Mouse (Mus musculus) intestine, embryonic 15.5 days (tissue): Measurements from ENCODE around the gene Ndufs2. TPM values are rescaled to one million over a fixed set of nuclear protein-coding genes. Genes with fewer than 3 reads are reported as not detected.

Experiments
- ATAC-seq: fragments of 200-750 bp; cut with Nextera tagmentation; 2 replicates; pipeline ENCODE4 v1.8.0; 2017; ENCODE audit warnings: moderate TSS enrichment, moderate library complexity
- H3K27ac ChIP-seq: fragments of 300-500 bp; sonication (generic); 2 replicates; pipeline ENCODE4 v1.5.1; 2015; ENCODE audit warnings: mild to moderate bottlenecking, inconsistent platforms
- H3K27me3 ChIP-seq: fragments of 300-500 bp; sonication (generic); replicated peaks from 2 replicates; pipeline ENCODE4 v1.6.1; 2015; ENCODE audit warnings: inconsistent platforms
- H3K36me3 ChIP-seq: fragments of 300-500 bp; sonication (generic); 2 replicates; pipeline ENCODE4 v1.6.1; 2015; ENCODE audit warnings: inconsistent platforms
- H3K4me1 ChIP-seq: fragments of 300-500 bp; sonication (generic); replicated peaks from 2 replicates; pipeline ENCODE4 v1.6.1; 2015; ENCODE audit warnings: inconsistent platforms
- H3K4me2 ChIP-seq: fragments of 300-500 bp; sonication (generic); replicated peaks from 2 replicates; pipeline ENCODE4 v1.6.1; 2015; ENCODE audit warnings: mild to moderate bottlenecking, inconsistent platforms
- H3K4me3 ChIP-seq: fragments of 300-500 bp; sonication (generic); replicated peaks from 2 replicates; pipeline ENCODE4 v1.5.1; 2015; ENCODE audit warnings: inconsistent platforms
- H3K9ac ChIP-seq: fragments of 300-500 bp; sonication (generic); 2 replicates; pipeline ENCODE4 v1.6.1; 2015; ENCODE audit warnings: inconsistent platforms
- H3K9me3 ChIP-seq: fragments of 300-500 bp; sonication (generic); 2 replicates; pipeline ENCODE4 v1.6.1; 2016; ENCODE audit warnings: inconsistent platforms
- WGBS: fragments of 180-500 bp; shearing (Covaris S2); methylation state at CpG from one replicate; pipeline ENCODE4 v1.1.7; 2015; 5-methylcytosine and 5-hydroxymethylcytosine counted together
- polyA plus RNA-seq: library from polyadenylated mRNA; unstranded; fragments of >200 nt; fragmentation: Nextera tagmentation; extraction: Ambion mirVana; gene quantifications from 2 replicates; pipeline ENCODE4 v1.2.1, GENCODE M21; 2015

The Ndufs2 gene
- polyA plus RNA-seq: 304 and 326 TPM in 2 replicates

- no peak for ATAC-seq
- Histone ChIP-seq H3K4me2 (peak within 1 kb of the TSS; percentile 64), H3K27me3 (0 out of 2 replicates have a peak, but pooled peaks cover 4% of the 10 kb centered on the region), H3K4me1 (peaks cover 46% of the 10 kb centered on the region), H3K4me3 (peak within 1 kb of the TSS; percentile 35), H3K9me3 (no peaks in the 10 kb centered on the region), H3K27ac (peak within 1 kb of the TSS; percentile 83), H3K9ac (peak within 1 kb of the TSS; percentile 39), H3K36me3 (0 out of 2 replicates have a peak, but pooled peaks cover 3% of the 10 kb centered on the region)
- 32% methylated on average over 26 of the region's 26 CpGs for WGBS
Measured at GRCm38 (mm10) chr1:171250680-171251593, at the start of gene Ndufs2. Gene Ndufs2 (minus strand): TSS chr1:171251388.

- Histone ChIP-seq H3K4me1 (peaks cover 3% of the 10 kb centered on the region; the same call in 1 of the 2 replicates), H3K4me3 (no peak overlapping the region), H3K27ac (no peak overlapping the region), H3K36me3 (no peaks in the 10 kb centered on the region), H3K9me3 (no peaks in the 10 kb centered on the region), H3K4me2 (no peak overlapping the region), H3K9ac (no peak overlapping the region), H3K27me3 (no peaks in the 10 kb centered on the region)
- no peak for ATAC-seq
- WGBS: 55% methylated on average over 3 of the region's 3 CpGs
Measured at GRCm38 (mm10) chr1:171298226-171298625, 47.0 kb upstream of the Ndufs2 start.

GRCm38 (mm10) chr1:171295063-171295402 lies 43.8 kb upstream of the Ndufs2 start:
- Histone ChIP-seq H3K9ac (no peak overlapping the region), H3K4me3 (peak overlapping the region; percentile 71), H3K27ac (peak overlapping the region; percentile 97), H3K9me3 (no peaks in the 10 kb centered on the region), H3K27me3 (no peaks in the 10 kb centered on the region), H3K4me2 (peak overlapping the region; percentile 66), H3K36me3 (peaks cover under 1% of the 10 kb centered on the region; the same call in 1 of the 2 replicates), H3K4me1 (peaks cover 3% of the 10 kb centered on the region; the same call in 1 of the 2 replicates)
- 13% methylated on average over 3 of the region's 3 CpGs for WGBS
- peak; percentile 26 for ATAC-seq

GRCm38 (mm10) chr1:171294298-171295062 lies 43.3 kb upstream of the Ndufs2 start, which contains the start of gene Ufc1:
Gene Ufc1 (minus strand): TSS chr1:171295024.
- Histone ChIP-seq H3K27ac (peak within 1 kb of the TSS; percentile 97), H3K4me2 (peak within 1 kb of the TSS; percentile 66), H3K4me3 (peak within 1 kb of the TSS; percentile 71), H3K36me3 (peaks cover 6% of the 10 kb centered on the region; the same call in 1 of the 2 replicates), H3K4me1 (peaks cover 3% of the 10 kb centered on the region; the same call in 1 of the 2 replicates), H3K27me3 (no peaks in the 10 kb centered on the region), H3K9me3 (no peaks in the 10 kb centered on the region), H3K9ac (peak within 1 kb of the TSS; percentile 78)
- WGBS: under 1% methylated on average over 42 of the region's 42 CpGs
- ATAC-seq: peak; percentile 90

GRCm38 (mm10) chr1:171293906-171294297 lies 42.7 kb upstream of the Ndufs2 start:
- Histone ChIP-seq H3K27ac (peak overlapping the region; percentile 97; the same call in 1 of the 2 replicates), H3K9me3 (no peaks in the 10 kb centered on the region), H3K9ac (peak overlapping the region; percentile 78), H3K4me3 (peak overlapping the region; percentile 71), H3K36me3 (peaks cover 10% of the 10 kb centered on the region; the same call in 1 of the 2 replicates), H3K4me1 (peaks cover 3% of the 10 kb centered on the region; the same call in 1 of the 2 replicates), H3K4me2 (peak overlapping the region; percentile 66), H3K27me3 (no peaks in the 10 kb centered on the region)
- 33% methylated on average over 5 of the region's 5 CpGs for WGBS
- ATAC-seq: no peak

- Histone ChIP-seq H3K9me3 (no peaks in the 10 kb centered on the region), H3K4me2 (peak overlapping the region; percentile 66), H3K36me3 (peaks cover 15% of the 10 kb centered on the region; the same call in 1 of the 2 replicates), H3K4me3 (no peak overlapping the region), H3K27ac (no peak overlapping the region), H3K27me3 (no peaks in the 10 kb centered on the region), H3K4me1 (peaks cover 3% of the 10 kb centered on the region; the same call in 1 of the 2 replicates), H3K9ac (no peak overlapping the region)
- ATAC-seq: no peak
- 84% methylated on average over 3 of the region's 3 CpGs for WGBS
Measured at GRCm38 (mm10) chr1:171293351-171293750, 42.2 kb upstream of the Ndufs2 start.

- Histone ChIP-seq H3K27me3 (no peaks in the 10 kb centered on the region), H3K9me3 (no peaks in the 10 kb centered on the region), H3K4me3 (peak overlapping the region; percentile 99; the same call in 1 of the 2 replicates), H3K27ac (peak overlapping the region; percentile 18; the same call in 1 of the 2 replicates), H3K36me3 (peaks cover 25% of the 10 kb centered on the region; the same call in 1 of the 2 replicates), H3K4me2 (peak overlapping the region; percentile 81), H3K9ac (no peak overlapping the region), H3K4me1 (peaks cover 16% of the 10 kb centered on the region)
- ATAC-seq: no peak
- 65% methylated on average over 4 of the region's 4 CpGs for WGBS
Measured at GRCm38 (mm10) chr1:171288328-171288727, 37.1 kb upstream of the Ndufs2 start.

GRCm38 (mm10) chr1:171287136-171288081 lies 36.2 kb upstream of the Ndufs2 start, which contains the start of gene Usp21:
Gene Usp21 (minus strand): TSS chr1:171287991.
- Histone ChIP-seq H3K27me3 (no peaks in the 10 kb centered on the region), H3K36me3 (peaks cover 28% of the 10 kb centered on the region)
- peak; percentile 96 for ATAC-seq

GRCm38 (mm10) chr1:171286517-171286916 lies 35.3 kb upstream of the Ndufs2 start:
- Histone ChIP-seq H3K4me2 (peak overlapping the region; percentile 81; the same call in 1 of the 2 replicates), H3K27ac (no peak overlapping the region), H3K9me3 (no peaks in the 10 kb centered on the region), H3K27me3 (no peaks in the 10 kb centered on the region), H3K4me3 (peak overlapping the region; percentile 99; the same call in 1 of the 2 replicates), H3K9ac (peak overlapping the region; percentile 2; the same call in 1 of the 2 replicates), H3K36me3 (peaks cover 32% of the 10 kb centered on the region), H3K4me1 (peaks cover 22% of the 10 kb centered on the region)
- no peak for ATAC-seq
- WGBS: 87% methylated on average over 19 of the region's 19 CpGs

More at GRCm38 (mm10) chr1:171287136-171288081, 36.2 kb upstream of the Ndufs2 start, which contains the start of gene Usp21:
- H3K4me3 ChIP-seq: peak within 1 kb of the TSS; percentile 99
- peak within 1 kb of the TSS; percentile 81 for H3K4me2 ChIP-seq
- H3K9ac ChIP-seq: peak within 1 kb of the TSS; percentile 95
- peak within 1 kb of the TSS; percentile 91 for H3K27ac ChIP-seq
- WGBS: under 1% methylated on average over 49 of the region's 49 CpGs
- H3K9me3 ChIP-seq: no peaks in the 10 kb centered on the region
- H3K4me1 ChIP-seq: peaks cover 15% of the 10 kb centered on the region

DNA sequence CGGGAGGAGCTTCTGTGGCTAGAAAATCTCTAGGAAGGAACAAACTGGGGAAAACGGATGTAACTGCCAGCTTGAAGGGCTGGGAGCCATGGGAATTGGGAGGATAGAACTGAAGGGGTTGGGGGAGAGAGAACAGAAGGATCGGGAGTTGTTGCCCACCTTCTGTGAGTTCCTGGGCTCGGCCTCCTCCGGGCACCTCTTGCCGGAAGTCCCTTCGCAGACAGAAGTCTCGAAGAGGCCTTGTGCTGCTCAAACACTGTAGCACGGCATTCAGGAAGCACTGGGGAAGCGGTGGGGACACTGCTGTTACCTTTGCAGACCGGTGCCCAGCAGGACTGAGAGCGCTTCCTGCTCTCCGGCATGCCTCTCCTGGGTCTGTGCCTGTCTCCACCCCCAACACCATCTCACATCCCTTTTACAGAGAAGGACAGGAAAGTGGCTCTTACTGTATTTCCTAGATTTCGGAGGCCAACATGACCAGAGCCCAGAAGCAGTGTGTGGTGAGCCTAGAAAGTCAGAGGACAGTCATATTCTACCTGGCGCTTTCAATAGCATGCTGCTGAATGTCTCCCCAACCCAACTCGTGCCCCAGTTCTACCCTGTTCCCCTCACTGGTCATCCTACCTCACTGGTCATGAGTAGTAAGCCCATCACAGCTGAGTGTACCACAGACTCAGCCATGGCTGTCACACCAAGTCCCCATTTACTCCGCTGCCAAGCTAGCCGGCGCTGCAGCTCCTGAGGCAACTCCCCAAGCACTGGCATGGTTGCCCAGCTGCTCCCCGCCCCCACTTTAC lies 34.1 kb upstream of the Ndufs2 start:
- Histone ChIP-seq H3K9me3 (no peaks in the 10 kb centered on the region), H3K4me2 (peak overlapping the region; percentile 6; the same call in 1 of the 2 replicates), H3K4me3 (no peak overlapping the region), H3K9ac (no peak overlapping the region), H3K27ac (0 out of 2 replicates have a peak overlapping the region, but pooled peaks have one; percentile 3), H3K36me3 (peaks cover 32% of the 10 kb centered on the region), H3K27me3 (no peaks in the 10 kb centered on the region), H3K4me1 (peaks cover 26% of the 10 kb centered on the region)
- no peak for ATAC-seq
- 87% methylated on average over 20 of the region's 20 CpGs for WGBS
